Mouse (Mus musculus): Measurements from ENCODE around the gene Lamc1.
"Not testable (repeated sequence)": the region's sequence is repeated elsewhere in the genome, so short reads cannot be mapped to it uniquely, and the experiment has no call there.

The Lamc1 gene

GRCm38 (mm10) chr1:153331796-153332443, 666 bp downstream of the Lamc1 start:
- DNase-seq (ENCODE audit: low spot score in 2 of 2), result peak; percentile 54 to 75

- no peak for DNase-seq (ENCODE audit: low spot score in 2 of 2)
Observed at GRCm38 (mm10) chr1:153331206-153331605, 1.4 kb downstream of the Lamc1 start.

- DNase-seq (ENCODE audit: low spot score in 2 of 2), result no peak
Observed at GRCm38 (mm10) chr1:153329306-153329705, 3.3 kb downstream of the Lamc1 start.

GRCm38 (mm10) chr1:153327063-153327462, 5.5 kb downstream of the Lamc1 start:
- no peak for DNase-seq (ENCODE audit: low spot score in 2 of 2)

- DNase-seq (ENCODE audit: low spot score in 2 of 2), result no peak
Observed at GRCm38 (mm10) chr1:153326226-153326625, 6.4 kb downstream of the Lamc1 start.

- no peak for DNase-seq (ENCODE audit: low spot score in 2 of 2)
Observed at GRCm38 (mm10) chr1:153321404-153321803, 11.2 kb downstream of the Lamc1 start.

- DNase-seq (ENCODE audit: low spot score in 2 of 2), result no peak
Observed at GRCm38 (mm10) chr1:153320554-153321147, 11.9 kb downstream of the Lamc1 start.

GRCm38 (mm10) chr1:153320121-153320520, 12.5 kb downstream of the Lamc1 start:
- no peak for DNase-seq (ENCODE audit: low spot score in 2 of 2)

- DNase-seq (ENCODE audit: low spot score in 2 of 2), result no peak
Observed at GRCm38 (mm10) chr1:153318741-153319140, 13.8 kb downstream of the Lamc1 start.

- DNase-seq (ENCODE audit: low spot score in 2 of 2), result no peak
Observed at GRCm38 (mm10) chr1:153318287-153318686, 14.3 kb downstream of the Lamc1 start.

- DNase-seq (ENCODE audit: low spot score in 2 of 2), result no peak
Observed at GRCm38 (mm10) chr1:153317486-153318260, 14.9 kb downstream of the Lamc1 start.

GRCm38 (mm10) chr1:153316956-153317355, 15.6 kb downstream of the Lamc1 start:
- no peak for DNase-seq (ENCODE audit: low spot score in 2 of 2)

- no peak for DNase-seq (ENCODE audit: low spot score in 2 of 2)
Observed at GRCm38 (mm10) chr1:153316286-153316685, 16.3 kb downstream of the Lamc1 start.

- DNase-seq (ENCODE audit: low spot score in 2 of 2), result no peak
Observed at GRCm38 (mm10) chr1:153315121-153315520, 17.5 kb downstream of the Lamc1 start.

GRCm38 (mm10) chr1:153312992-153313391, 19.6 kb downstream of the Lamc1 start:
- no peak for DNase-seq (ENCODE audit: low spot score in 2 of 2)

- DNase-seq (ENCODE audit: low spot score in 2 of 2), result no peak
Observed at GRCm38 (mm10) chr1:153310190-153310589, 22.4 kb downstream of the Lamc1 start.

- DNase-seq (ENCODE audit: low spot score in 2 of 2), result no peak
Observed at GRCm38 (mm10) chr1:153309310-153309709, 23.3 kb downstream of the Lamc1 start.

- no peak for DNase-seq (ENCODE audit: low spot score in 2 of 2)
Observed at GRCm38 (mm10) chr1:153308915-153309296, 23.7 kb downstream of the Lamc1 start.

GRCm38 (mm10) chr1:153308179-153308914, 24.2 kb downstream of the Lamc1 start:
- no peak for DNase-seq (ENCODE audit: low spot score in 2 of 2)

- DNase-seq (ENCODE audit: low spot score in 2 of 2), result no peak
Observed at GRCm38 (mm10) chr1:153307509-153308178, 24.9 kb downstream of the Lamc1 start.

- not testable (repeated sequence) for DNase-seq (ENCODE audit: low spot score in 2 of 2)
Observed at GRCm38 (mm10) chr1:153305728-153306127, 26.9 kb downstream of the Lamc1 start.

GRCm38 (mm10) chr1:153305249-153305648, 27.3 kb downstream of the Lamc1 start:
- DNase-seq (ENCODE audit: low spot score in 2 of 2), result not testable (repeated sequence)

Data from spleen, postnatal 4 days (tissue).